Mouse (Mus musculus): ENCODE measurements around the gene P2rx7. TPM values are rescaled to one million over a fixed set of nuclear protein-coding genes. Genes with fewer than 3 reads are reported as not detected.
A peak's percentile ranks its signal among the peaks of the same experiment; 100 is the strongest.

Gene P2rx7
- 18.7 and 18.9 TPM in 2 replicates for polyA plus RNA-seq (2012; rRNA removed)

DNA sequence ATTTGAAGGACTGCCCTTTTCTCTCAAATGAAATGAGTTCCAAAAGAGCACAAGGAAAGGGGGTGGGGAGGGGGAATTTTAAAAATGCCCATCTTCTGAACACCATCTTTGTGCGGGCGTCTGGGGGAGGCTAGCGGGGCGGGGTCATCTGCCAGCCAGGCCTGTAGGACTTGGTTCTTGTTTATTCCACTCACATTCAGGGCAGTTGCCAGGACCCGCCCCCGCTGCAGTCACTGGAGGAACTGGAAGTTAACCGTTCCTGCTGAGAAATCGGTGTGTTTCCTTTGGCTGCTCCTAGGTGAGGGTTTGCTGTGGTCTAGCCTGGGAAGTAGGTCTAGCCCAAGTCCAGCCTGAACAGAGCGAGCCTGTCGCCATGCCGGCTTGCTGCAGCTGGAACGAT lies at the start of gene P2rx7:
Gene P2rx7 (plus strand): TSS at position 211 of the 400 bp plus-strand sequence.
- peak within 1 kb of the TSS; percentile 49 for H3K4me3 ChIP-seq (ENCODE audit: insufficient read depth, low read length)
- peak within 1 kb of the TSS; percentile 36 for H3K27ac ChIP-seq (ENCODE audit: insufficient read depth, low read length)
- TF ChIP-seq CTCF (IDR thresholded peaks at IDR 0.05; ENCODE audit: extremely low read depth, insufficient read depth, low read length): no peak
- 0 out of 2 replicates have a peak, but pooled peaks have one; percentile 12 for TF ChIP-seq POLR2A (IDR thresholded peaks at IDR 0.05; ENCODE audit: extremely low read depth, insufficient read depth, low read length)
- H3K4me1 ChIP-seq (ENCODE audit: control insufficient read depth, insufficient read depth, low read length): peaks cover 4% of the 10 kb centered on the region

- H3K4me3 ChIP-seq (ENCODE audit: insufficient read depth, low read length): no peak overlapping the region
- no peaks in the 10 kb centered on the region for H3K4me1 ChIP-seq (ENCODE audit: control insufficient read depth, insufficient read depth, low read length)
- no peak overlapping the region for H3K27ac ChIP-seq (ENCODE audit: insufficient read depth, low read length)
- TF ChIP-seq CTCF (IDR thresholded peaks at IDR 0.05; ENCODE audit: extremely low read depth, insufficient read depth, low read length) (no peak), POLR2A (IDR thresholded peaks at IDR 0.05; ENCODE audit: extremely low read depth, insufficient read depth, low read length) (no peak)
These were observed 48.2 kb upstream of the P2rx7 start for GRCm38 (mm10) chr5:122595470-122595869.

- H3K27ac ChIP-seq (ENCODE audit: insufficient read depth, low read length): peak overlapping the region; percentile 38; the same call in 1 of the 2 replicates
- no peak overlapping the region for H3K4me3 ChIP-seq (ENCODE audit: insufficient read depth, low read length)
- TF ChIP-seq POLR2A (IDR thresholded peaks at IDR 0.05; ENCODE audit: extremely low read depth, insufficient read depth, low read length): no peak
- no peak for TF ChIP-seq CTCF (IDR thresholded peaks at IDR 0.05; ENCODE audit: extremely low read depth, insufficient read depth, low read length)
- peaks cover 7% of the 10 kb centered on the region for H3K4me1 ChIP-seq (ENCODE audit: control insufficient read depth, insufficient read depth, low read length)
These were observed 41.5 kb upstream of the P2rx7 start for GRCm38 (mm10) chr5:122602233-122602632.

DNA sequence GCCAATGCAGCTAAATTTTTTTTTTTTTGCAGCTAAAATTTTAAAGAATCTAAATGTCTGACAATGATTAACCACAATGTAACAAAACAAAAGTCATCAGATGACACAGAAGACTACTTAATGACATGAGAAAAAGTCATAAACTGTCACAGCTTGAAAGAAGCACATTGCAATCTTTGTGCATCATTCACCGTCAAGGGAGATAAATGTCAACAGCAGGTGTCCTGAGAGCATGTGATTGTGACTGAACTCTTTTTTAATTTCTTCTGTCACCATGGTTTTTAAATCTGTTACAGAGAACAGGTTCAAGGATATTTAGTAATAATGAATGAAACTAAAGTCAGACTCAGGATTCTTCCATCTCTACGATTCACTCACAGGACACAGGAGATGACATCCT lies 38.8 kb upstream of the P2rx7 start:
- Histone ChIP-seq H3K4me3 (ENCODE audit: insufficient read depth, low read length) (no peak overlapping the region), H3K27ac (ENCODE audit: insufficient read depth, low read length) (peak overlapping the region; percentile 87; the same call in 1 of the 2 replicates)
- TF ChIP-seq POLR2A (IDR thresholded peaks at IDR 0.05; ENCODE audit: extremely low read depth, insufficient read depth, low read length) (no peak), CTCF (IDR thresholded peaks at IDR 0.05; ENCODE audit: extremely low read depth, insufficient read depth, low read length) (no peak)

GRCm38 (mm10) chr5:122611651-122612050 lies 32.1 kb upstream of the P2rx7 start:
- H3K4me1 ChIP-seq (ENCODE audit: control insufficient read depth, insufficient read depth, low read length): peaks cover 8% of the 10 kb centered on the region; the same call in 1 of the 2 replicates
- H3K27ac ChIP-seq (ENCODE audit: insufficient read depth, low read length): peak overlapping the region; percentile 48
- H3K4me3 ChIP-seq (ENCODE audit: insufficient read depth, low read length): no peak overlapping the region
- TF ChIP-seq CTCF (IDR thresholded peaks at IDR 0.05; ENCODE audit: extremely low read depth, insufficient read depth, low read length) (no peak), POLR2A (IDR thresholded peaks at IDR 0.05; ENCODE audit: extremely low read depth, insufficient read depth, low read length) (no peak)

More for the DNA sequence above, 38.8 kb upstream of the P2rx7 start:
- peaks cover 7% of the 10 kb centered on the region for H3K4me1 ChIP-seq (ENCODE audit: control insufficient read depth, insufficient read depth, low read length)

DNA sequence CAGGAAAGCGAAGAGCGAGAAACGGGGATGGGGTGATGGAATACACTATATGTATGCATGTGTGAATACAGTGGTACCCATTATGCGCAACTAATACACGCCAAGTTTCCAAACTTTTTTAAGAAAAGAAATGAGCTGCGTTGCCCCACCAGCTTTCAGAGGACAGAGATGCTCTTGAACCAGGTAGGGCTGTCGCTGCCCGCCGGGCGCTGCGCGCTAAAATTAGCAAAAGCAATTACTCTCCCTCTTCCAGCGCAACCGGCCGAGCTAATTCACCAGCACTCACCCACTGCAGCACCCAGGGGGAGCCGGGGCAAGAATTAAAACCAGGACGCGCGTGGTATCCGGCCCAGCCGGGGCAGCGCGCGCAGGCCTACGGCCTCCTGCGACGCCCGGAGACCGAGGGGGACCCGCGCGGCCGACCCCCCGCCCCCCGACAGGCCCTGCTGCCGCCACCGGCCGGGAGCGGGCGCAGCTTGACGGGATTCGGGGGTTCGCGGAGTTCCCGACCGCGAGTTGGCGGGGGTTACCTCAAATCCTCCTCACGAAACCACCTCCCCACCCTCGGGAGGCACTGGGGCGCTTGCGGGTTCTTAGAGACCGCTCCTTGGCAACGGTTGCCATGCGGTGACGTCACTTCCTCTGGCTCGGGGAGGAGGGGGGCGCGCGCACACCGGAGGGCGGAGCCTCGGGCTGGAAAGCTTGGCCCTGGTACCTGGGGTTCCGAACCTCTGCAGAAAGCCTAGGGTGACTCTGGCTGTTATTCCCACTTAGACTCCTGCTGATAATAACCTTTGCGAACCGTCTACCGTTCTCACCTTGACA lies 29.6 kb upstream of the P2rx7 start, which contains the start of gene Ift81:
Gene Ift81 (minus strand): TSS at position 611 of the 825 bp plus-strand sequence.
- H3K27ac ChIP-seq (ENCODE audit: insufficient read depth, low read length): peak within 1 kb of the TSS; percentile 89
- H3K4me1 ChIP-seq (ENCODE audit: control insufficient read depth, insufficient read depth, low read length): peaks cover 8% of the 10 kb centered on the region
- TF ChIP-seq CTCF (IDR thresholded peaks at IDR 0.05; ENCODE audit: extremely low read depth, insufficient read depth, low read length) (no peak), POLR2A (IDR thresholded peaks at IDR 0.05; ENCODE audit: extremely low read depth, insufficient read depth, low read length) (peak; percentile 74)
- peak within 1 kb of the TSS; percentile 66 for H3K4me3 ChIP-seq (ENCODE audit: insufficient read depth, low read length)

DNA sequence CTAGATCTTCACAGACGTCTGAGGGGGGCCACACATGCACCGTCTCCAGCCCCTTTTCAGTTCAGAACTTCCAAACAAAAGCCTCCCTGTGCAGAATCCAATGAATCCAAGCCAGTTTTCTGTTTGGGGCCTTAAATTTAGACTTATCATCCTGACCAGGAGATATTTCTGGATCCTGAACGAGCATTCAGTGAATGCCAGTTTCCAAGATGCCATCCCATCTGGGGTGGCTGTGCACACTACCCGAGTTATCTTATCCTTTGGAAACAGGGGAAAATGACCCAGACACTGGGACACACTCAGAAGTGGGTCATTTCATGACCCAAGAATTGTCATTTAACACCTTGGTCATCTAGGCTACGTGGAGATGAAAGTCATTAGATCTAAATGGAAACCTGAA lies 26.0 kb upstream of the P2rx7 start:
- Histone ChIP-seq H3K4me3 (ENCODE audit: insufficient read depth, low read length) (no peak overlapping the region), H3K4me1 (ENCODE audit: control insufficient read depth, insufficient read depth, low read length) (peaks cover 8% of the 10 kb centered on the region), H3K27ac (ENCODE audit: insufficient read depth, low read length) (peak overlapping the region; percentile 33)
- TF ChIP-seq POLR2A (IDR thresholded peaks at IDR 0.05; ENCODE audit: extremely low read depth, insufficient read depth, low read length): no peak
- TF ChIP-seq CTCF (IDR thresholded peaks at IDR 0.05; ENCODE audit: extremely low read depth, insufficient read depth, low read length): no peak

DNA sequence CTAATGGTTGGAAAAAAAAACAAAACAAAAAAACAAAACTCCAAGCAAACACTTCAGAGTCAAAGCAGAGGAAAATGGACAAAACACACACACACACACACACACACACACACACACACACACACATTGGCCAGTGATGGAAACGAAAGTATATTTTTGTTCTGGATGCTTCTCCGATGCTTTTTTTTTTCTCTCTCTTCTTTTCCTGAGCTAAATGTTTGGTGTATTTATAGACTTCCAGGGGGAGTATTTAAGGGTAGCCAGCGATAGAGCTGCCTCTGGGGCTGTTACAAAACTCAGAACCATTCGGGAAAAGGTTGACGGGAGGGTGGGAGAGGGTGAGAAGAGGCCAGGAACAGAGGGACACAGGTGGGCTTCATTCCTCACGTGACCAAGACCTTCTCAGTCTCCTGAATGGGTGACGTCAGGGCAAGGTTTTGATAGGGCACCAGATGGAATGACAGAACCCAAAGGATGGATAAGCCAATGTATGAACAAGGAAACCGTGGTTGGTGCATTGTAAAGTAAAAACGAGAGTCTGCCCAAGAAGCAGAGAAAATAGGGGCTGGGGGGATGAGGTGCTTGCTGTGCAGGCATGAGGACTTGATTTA lies 23.9 kb upstream of the P2rx7 start:
- H3K27ac ChIP-seq (ENCODE audit: insufficient read depth, low read length): peak overlapping the region; percentile 49
- TF ChIP-seq POLR2A (IDR thresholded peaks at IDR 0.05; ENCODE audit: extremely low read depth, insufficient read depth, low read length): no peak
- TF ChIP-seq CTCF (IDR thresholded peaks at IDR 0.05; ENCODE audit: extremely low read depth, insufficient read depth, low read length): no peak

DNA sequence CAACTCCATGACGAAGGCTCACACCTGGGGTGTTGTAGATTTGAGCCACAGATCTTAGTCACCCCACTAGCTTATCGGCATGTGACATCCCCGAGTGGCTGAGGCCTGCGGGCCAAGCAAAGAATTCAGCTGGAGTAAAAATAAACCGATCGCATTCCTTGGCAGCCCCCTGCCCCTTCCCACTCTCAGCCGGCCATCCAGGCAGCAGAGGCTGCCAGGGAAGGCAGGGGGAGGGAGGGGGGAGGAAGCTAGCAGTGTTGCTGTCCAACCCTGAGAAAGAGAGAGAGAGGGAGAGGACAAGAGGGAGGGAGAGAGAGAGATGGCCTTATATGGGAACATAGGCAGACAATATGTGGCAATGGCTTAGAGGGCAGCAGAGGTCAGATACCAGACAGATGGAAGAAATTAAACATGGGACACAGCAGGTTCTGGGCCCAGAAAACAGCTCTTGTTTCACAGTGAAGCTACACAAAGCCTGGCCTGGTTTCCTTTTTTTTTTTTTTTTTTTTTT lies 22.3 kb upstream of the P2rx7 start:
- peaks cover 4% of the 10 kb centered on the region for H3K4me1 ChIP-seq (ENCODE audit: control insufficient read depth, insufficient read depth, low read length)
- TF ChIP-seq POLR2A (IDR thresholded peaks at IDR 0.05; ENCODE audit: extremely low read depth, insufficient read depth, low read length) (no peak), CTCF (IDR thresholded peaks at IDR 0.05; ENCODE audit: extremely low read depth, insufficient read depth, low read length) (no peak)
- no peak overlapping the region for H3K4me3 ChIP-seq (ENCODE audit: insufficient read depth, low read length)
- peak overlapping the region; percentile 32 for H3K27ac ChIP-seq (ENCODE audit: insufficient read depth, low read length)

More for the DNA sequence above, 23.9 kb upstream of the P2rx7 start:
- Histone ChIP-seq H3K4me3 (ENCODE audit: insufficient read depth, low read length) (no peak overlapping the region), H3K4me1 (ENCODE audit: control insufficient read depth, insufficient read depth, low read length) (peaks cover 4% of the 10 kb centered on the region)

Measured in cortical plate, adult 2 months (tissue).